Mouse (Mus musculus): ENCODE measurements around the gene Scaf4. TPM values are rescaled to one million over a fixed set of nuclear protein-coding genes. Genes with fewer than 3 reads are reported as not detected.
"Not testable (repeated sequence)": the region's sequence is repeated elsewhere in the genome, so short reads cannot be mapped to it uniquely, and the experiment has no call there.

Scaf4 gene
- polyA plus RNA-seq, 1 experiment from 2014 or later, result 17.5 TPM

DNA sequence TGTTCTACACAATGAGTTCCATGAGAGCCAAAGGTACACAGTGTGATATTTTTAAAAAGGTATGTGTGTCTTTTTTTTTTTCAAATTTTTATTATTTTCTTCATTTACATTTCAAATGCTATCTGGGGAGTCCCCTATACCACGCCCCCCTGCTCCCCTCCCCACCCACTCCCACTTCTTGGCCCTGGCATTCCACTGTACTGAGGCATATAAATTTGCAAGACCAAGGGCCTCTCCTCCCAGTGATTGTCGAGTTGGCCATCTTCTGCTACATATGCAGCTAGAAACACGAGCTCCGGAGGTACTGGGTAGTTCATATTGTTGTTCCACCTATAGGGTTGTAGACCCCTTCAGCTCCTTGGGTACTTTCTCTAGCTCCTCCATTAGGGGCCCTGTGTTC, 64.9 kb downstream of the Scaf4 start:
- not testable (repeated sequence) for H3K9ac ChIP-seq (ENCODE audit: low read length); H3K27me3 ChIP-seq (ENCODE audit: control insufficient read depth, insufficient read depth, low read length); H3K4me3 ChIP-seq (ENCODE audit: control insufficient read depth in 1 of 2, insufficient read depth in 1 of 2, low read depth in 1 of 2, low read length in 2 of 2); H3K27ac ChIP-seq (replicated peaks in 1 of 2; ENCODE audit: control insufficient read depth in 1 of 2, insufficient read depth in 1 of 2, low read depth in 2 of 2, low read length in 2 of 2); H3K4me2 ChIP-seq (ENCODE audit: low read length); H3K9me3 ChIP-seq (ENCODE audit: control insufficient read depth, low read length); ATAC-seq (ENCODE audit: insufficient number of reproducible peaks, insufficient read depth, low FRiP score, low read depth)
- WGBS, result 66% methylated on average over 4 of the region's 4 CpGs
- peaks cover 3 to 17% of the 10 kb centered on the region in 2 experiments for H3K4me1 ChIP-seq (ENCODE audit: control insufficient read depth in 2 of 2, insufficient read depth in 2 of 2, low read length in 2 of 2)
- H3K36me3 ChIP-seq (ENCODE audit: control insufficient read depth, insufficient read depth, low read length), result peaks cover 16% of the 10 kb centered on the region

DNA sequence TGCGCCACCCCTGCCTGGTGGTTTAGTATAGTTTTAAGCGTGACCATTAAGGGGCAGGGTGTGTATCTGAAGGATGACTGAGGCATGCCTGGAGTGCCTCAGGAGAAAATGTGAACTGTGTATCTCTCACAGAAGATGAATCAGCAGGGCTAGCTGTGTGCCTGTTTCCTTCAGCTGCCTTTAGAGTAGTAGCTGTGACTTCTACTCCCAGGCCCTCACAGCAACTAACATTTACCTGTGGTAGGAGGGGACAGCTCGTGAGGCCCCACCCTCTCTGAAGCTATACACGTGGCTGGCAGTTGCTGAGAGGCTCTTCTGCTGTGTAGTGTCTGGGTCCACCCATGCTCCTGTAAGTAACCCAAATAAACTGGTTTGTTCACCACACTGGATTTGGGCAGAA, 66.4 kb downstream of the Scaf4 start:
- Histone ChIP-seq H3K9me3 (ENCODE audit: control insufficient read depth, low read length) (no peaks in the 10 kb centered on the region), H3K27me3 (ENCODE audit: control insufficient read depth, insufficient read depth, low read length) (no peaks in the 10 kb centered on the region), H3K4me1 (ENCODE audit: control insufficient read depth in 2 of 2, insufficient read depth in 2 of 2, low read length in 2 of 2) (peaks cover 3 to 10% of the 10 kb centered on the region in 2 experiments), H3K36me3 (ENCODE audit: control insufficient read depth, insufficient read depth, low read length) (peaks cover under 1% of the 10 kb centered on the region; the same call in 1 of the 2 replicates), H3K9ac (ENCODE audit: low read length) (no peak overlapping the region), H3K27ac (replicated peaks in 1 of 2; ENCODE audit: control insufficient read depth in 1 of 2, insufficient read depth in 1 of 2, low read depth in 2 of 2, low read length in 2 of 2) (no peak overlapping the region), H3K4me3 (ENCODE audit: control insufficient read depth in 1 of 2, insufficient read depth in 1 of 2, low read depth in 1 of 2, low read length in 2 of 2) (no peak overlapping the region), H3K4me2 (ENCODE audit: low read length) (no peak overlapping the region)
- WGBS, result 67% methylated on average over 4 of the region's 4 CpGs
- ATAC-seq (ENCODE audit: insufficient number of reproducible peaks, insufficient read depth, low FRiP score, low read depth), result no peak

DNA sequence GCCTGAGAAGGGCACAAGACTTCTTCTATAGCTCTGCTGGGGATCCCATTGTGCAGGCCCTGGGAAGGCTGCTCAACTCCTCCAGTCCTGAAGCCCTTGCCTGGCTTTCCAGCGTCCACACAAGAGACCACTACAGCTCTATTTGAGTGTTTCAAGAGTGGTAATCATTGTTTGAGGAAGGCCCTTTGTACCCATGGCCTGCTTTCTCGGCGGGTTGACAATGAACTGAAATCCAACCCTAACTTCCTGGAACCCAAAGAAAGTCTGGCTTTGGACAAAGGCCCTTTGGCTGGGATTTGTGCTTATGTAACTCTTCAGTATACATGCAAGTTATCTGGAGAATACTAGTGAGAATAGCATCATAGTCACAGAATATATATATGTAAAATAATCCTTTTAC, 66.9 kb downstream of the Scaf4 start:
- ATAC-seq (ENCODE audit: insufficient number of reproducible peaks, insufficient read depth, low FRiP score, low read depth), result no peak
- H3K27ac ChIP-seq (replicated peaks in 1 of 2; ENCODE audit: control insufficient read depth in 1 of 2, insufficient read depth in 1 of 2, low read depth in 2 of 2, low read length in 2 of 2), result no peak overlapping the region
- WGBS, result 38% methylated on average over 3 of the region's 3 CpGs

DNA sequence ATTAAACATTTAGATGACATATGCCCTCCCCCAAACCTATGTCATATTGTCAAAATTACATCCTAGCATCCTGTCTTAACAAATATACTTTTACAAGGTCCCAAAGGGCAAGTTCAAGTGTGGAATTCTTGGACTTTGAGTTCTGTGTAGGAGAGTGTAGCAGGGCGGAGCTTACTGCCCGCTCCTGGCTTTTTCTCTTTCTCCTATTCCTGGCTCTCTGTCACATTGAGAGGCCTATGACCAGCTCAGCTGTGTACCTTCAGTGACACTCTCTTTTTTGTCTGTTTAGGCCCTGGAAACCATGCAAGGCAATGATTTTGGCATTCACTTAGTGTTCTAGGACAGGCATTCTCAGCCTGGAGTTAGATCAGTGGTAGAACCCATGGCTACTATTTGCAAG, 67.9 kb downstream of the Scaf4 start:
- no peak overlapping the region for H3K9ac ChIP-seq (ENCODE audit: low read length)
- no peak for ATAC-seq (ENCODE audit: insufficient number of reproducible peaks, insufficient read depth, low FRiP score, low read depth)
- H3K27ac ChIP-seq (replicated peaks in 1 of 2; ENCODE audit: control insufficient read depth in 1 of 2, insufficient read depth in 1 of 2, low read depth in 2 of 2, low read length in 2 of 2), result no peak overlapping the region
- no peaks in the 10 kb centered on the region for H3K36me3 ChIP-seq (ENCODE audit: control insufficient read depth, insufficient read depth, low read length)
- no peaks in the 10 kb centered on the region for H3K27me3 ChIP-seq (ENCODE audit: control insufficient read depth, insufficient read depth, low read length)
- H3K4me2 ChIP-seq (ENCODE audit: low read length), result no peak overlapping the region
- WGBS, result 72% methylated on average over 2 of the region's 2 CpGs
- H3K4me3 ChIP-seq (ENCODE audit: control insufficient read depth in 1 of 2, insufficient read depth in 1 of 2, low read depth in 1 of 2, low read length in 2 of 2), result no peak overlapping the region
- H3K4me1 ChIP-seq (ENCODE audit: control insufficient read depth in 2 of 2, insufficient read depth in 2 of 2, low read length in 2 of 2), result no peaks in the 10 kb centered on the region; a peak in 1 of 4 replicates
- no peaks in the 10 kb centered on the region for H3K9me3 ChIP-seq (ENCODE audit: control insufficient read depth, low read length)

More for the DNA sequence above, 66.9 kb downstream of the Scaf4 start:
- Histone ChIP-seq H3K4me1 (ENCODE audit: control insufficient read depth in 2 of 2, insufficient read depth in 2 of 2, low read length in 2 of 2) (peaks cover 2 to 5% of the 10 kb centered on the region in 2 experiments), H3K9ac (ENCODE audit: low read length) (no peak overlapping the region), H3K27me3 (ENCODE audit: control insufficient read depth, insufficient read depth, low read length) (no peaks in the 10 kb centered on the region), H3K9me3 (ENCODE audit: control insufficient read depth, low read length) (no peaks in the 10 kb centered on the region), H3K4me2 (ENCODE audit: low read length) (no peak overlapping the region), H3K4me3 (ENCODE audit: control insufficient read depth in 1 of 2, insufficient read depth in 1 of 2, low read depth in 1 of 2, low read length in 2 of 2) (no peak overlapping the region), H3K36me3 (ENCODE audit: control insufficient read depth, insufficient read depth, low read length) (no peaks in the 10 kb centered on the region)

DNA sequence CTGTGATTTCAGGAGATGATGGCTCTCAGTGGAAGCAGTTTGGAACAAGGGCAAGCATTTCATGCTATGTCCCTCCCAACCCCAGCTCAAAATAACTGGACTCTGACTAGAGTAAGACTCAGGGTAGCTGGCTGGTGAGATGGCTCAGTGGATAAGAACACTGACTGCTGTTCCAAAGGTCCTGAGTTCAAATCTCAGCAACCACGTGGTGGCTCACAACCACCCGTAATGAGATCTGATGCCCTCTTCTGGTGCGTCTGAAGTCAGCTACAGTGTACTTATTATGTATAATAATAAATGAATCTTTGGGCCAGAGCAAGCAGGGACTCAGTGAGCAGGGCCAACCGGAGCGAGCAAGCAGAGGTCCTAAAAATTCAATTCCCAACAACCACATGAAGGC, 68.4 kb downstream of the Scaf4 start:
- H3K4me2 ChIP-seq (ENCODE audit: low read length); H3K9ac ChIP-seq (ENCODE audit: low read length); H3K27ac ChIP-seq (replicated peaks in 1 of 2; ENCODE audit: control insufficient read depth in 1 of 2, insufficient read depth in 1 of 2, low read depth in 2 of 2, low read length in 2 of 2); H3K4me1 ChIP-seq (ENCODE audit: control insufficient read depth in 2 of 2, insufficient read depth in 2 of 2, low read length in 2 of 2); H3K4me3 ChIP-seq (ENCODE audit: control insufficient read depth in 1 of 2, insufficient read depth in 1 of 2, low read depth in 1 of 2, low read length in 2 of 2); H3K36me3 ChIP-seq (ENCODE audit: control insufficient read depth, insufficient read depth, low read length); H3K9me3 ChIP-seq (ENCODE audit: control insufficient read depth, low read length); H3K27me3 ChIP-seq (ENCODE audit: control insufficient read depth, insufficient read depth, low read length); ATAC-seq (ENCODE audit: insufficient number of reproducible peaks, insufficient read depth, low FRiP score, low read depth): not testable (repeated sequence)
- 85% methylated on average over 5 of the region's 5 CpGs for WGBS

DNA sequence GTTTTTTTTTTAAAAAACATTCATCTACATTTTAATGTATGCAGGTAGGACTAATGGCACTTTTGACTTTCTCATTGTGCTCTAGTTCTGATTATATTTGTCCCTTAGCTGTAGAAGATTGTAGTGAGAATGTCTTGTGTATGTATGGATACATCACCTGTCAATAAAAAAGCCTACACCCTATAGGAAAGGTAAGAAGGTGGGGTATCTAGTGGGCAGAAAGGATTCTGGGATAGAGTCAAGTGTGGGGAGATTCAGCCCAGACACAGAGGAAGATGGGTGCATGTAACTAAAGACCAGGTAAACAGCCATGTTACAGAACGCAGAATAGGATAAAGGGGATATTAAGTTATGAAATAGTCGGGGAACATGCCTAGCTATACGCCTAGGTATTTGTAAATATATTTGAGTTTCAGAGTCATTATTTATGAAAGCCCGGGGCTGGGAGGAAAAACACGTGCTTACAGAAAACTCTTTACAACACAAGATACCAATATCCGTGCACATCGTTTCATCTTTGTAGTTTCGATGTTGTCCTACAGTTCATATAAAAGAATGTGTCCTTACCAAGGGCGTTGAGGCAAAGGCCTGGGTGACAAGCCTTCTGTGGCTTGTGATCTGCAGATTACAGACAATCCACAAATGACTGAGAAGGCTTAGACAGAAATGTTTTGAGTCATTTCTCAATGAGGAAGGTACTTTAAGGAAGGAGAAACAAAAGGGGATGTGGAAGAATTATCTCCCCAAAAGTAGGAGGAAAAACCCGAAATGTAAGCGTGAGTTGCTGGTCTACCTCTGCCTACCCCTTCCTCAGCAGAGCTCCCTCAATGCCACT, 69.4 kb downstream of the Scaf4 start:
- Histone ChIP-seq H3K4me3 (ENCODE audit: control insufficient read depth in 1 of 2, insufficient read depth in 1 of 2, low read depth in 1 of 2, low read length in 2 of 2) (no peak overlapping the region), H3K9ac (ENCODE audit: low read length) (no peak overlapping the region), H3K27me3 (ENCODE audit: control insufficient read depth, insufficient read depth, low read length) (no peaks in the 10 kb centered on the region), H3K9me3 (ENCODE audit: control insufficient read depth, low read length) (no peaks in the 10 kb centered on the region), H3K4me1 (ENCODE audit: control insufficient read depth in 2 of 2, insufficient read depth in 2 of 2, low read length in 2 of 2) (no peaks in the 10 kb centered on the region; a peak in 1 of 4 replicates), H3K4me2 (ENCODE audit: low read length) (no peak overlapping the region), H3K36me3 (ENCODE audit: control insufficient read depth, insufficient read depth, low read length) (no peaks in the 10 kb centered on the region), H3K27ac (replicated peaks in 1 of 2; ENCODE audit: control insufficient read depth in 1 of 2, insufficient read depth in 1 of 2, low read depth in 2 of 2, low read length in 2 of 2) (no peak overlapping the region)
- no peak for ATAC-seq (ENCODE audit: insufficient number of reproducible peaks, insufficient read depth, low FRiP score, low read depth)
- WGBS, result 87% methylated on average over 11 of the region's 11 CpGs

DNA sequence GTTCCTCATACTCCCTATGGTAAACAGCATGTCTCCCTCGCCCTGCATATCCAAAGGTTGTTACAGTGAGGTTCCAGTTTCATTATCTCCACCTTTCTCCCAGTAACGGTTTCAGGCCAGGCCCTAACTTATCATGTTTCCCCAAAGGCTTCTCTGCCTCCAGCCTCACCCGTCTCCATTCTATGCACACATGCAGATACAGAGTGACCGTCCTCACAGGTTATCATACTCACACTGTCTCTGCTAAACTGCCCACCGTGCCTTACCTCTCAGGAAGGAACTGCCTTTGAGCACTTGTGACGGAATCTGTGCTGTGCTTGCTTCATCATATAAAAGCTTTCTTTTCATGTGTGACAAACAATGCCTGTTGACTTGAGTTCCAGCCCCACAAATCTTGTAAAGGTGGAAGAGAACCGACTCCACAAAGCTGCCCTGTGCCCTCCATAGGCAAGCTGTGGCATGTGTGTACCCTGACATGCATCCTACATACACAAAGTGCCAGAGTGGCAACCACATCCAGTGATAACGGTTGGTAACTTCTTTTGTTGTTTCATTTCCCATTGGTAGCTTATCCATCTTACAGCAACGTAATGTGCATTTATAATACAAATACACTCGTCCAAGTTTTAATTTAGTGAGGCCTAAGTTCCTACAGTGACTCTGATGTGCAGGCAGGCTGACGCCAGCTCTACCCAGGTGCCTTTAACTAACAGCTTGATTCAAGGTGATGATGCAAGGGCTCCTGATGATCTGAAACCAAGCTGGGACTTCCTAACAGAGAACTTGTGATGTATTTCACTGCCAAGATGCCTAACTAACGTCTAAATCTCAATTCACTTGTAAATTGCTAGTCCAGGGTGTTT, 70.6 kb downstream of the Scaf4 start:
- H3K9me3 ChIP-seq (ENCODE audit: control insufficient read depth, low read length), result no peaks in the 10 kb centered on the region
- WGBS, result 58% methylated on average over 12 of the region's 12 CpGs
- H3K4me2 ChIP-seq (ENCODE audit: low read length), result no peak overlapping the region
- H3K36me3 ChIP-seq (ENCODE audit: control insufficient read depth, insufficient read depth, low read length), result no peaks in the 10 kb centered on the region
- ATAC-seq (ENCODE audit: insufficient number of reproducible peaks, insufficient read depth, low FRiP score, low read depth), result no peak
- no peak overlapping the region for H3K9ac ChIP-seq (ENCODE audit: low read length)
- H3K27me3 ChIP-seq (ENCODE audit: control insufficient read depth, insufficient read depth, low read length), result no peaks in the 10 kb centered on the region
- no peak overlapping the region for H3K27ac ChIP-seq (replicated peaks in 1 of 2; ENCODE audit: control insufficient read depth in 1 of 2, insufficient read depth in 1 of 2, low read depth in 2 of 2, low read length in 2 of 2)
- no peaks in the 10 kb centered on the region; a peak in 1 of 4 replicates for H3K4me1 ChIP-seq (ENCODE audit: control insufficient read depth in 2 of 2, insufficient read depth in 2 of 2, low read length in 2 of 2)
- H3K4me3 ChIP-seq (ENCODE audit: control insufficient read depth in 1 of 2, insufficient read depth in 1 of 2, low read depth in 1 of 2, low read length in 2 of 2), result no peak overlapping the region

Measured in heart, embryonic 14.5 days (tissue).